Mouse (Mus musculus): Measurements from ENCODE around the gene Dda1.

Gene Dda1

DNA sequence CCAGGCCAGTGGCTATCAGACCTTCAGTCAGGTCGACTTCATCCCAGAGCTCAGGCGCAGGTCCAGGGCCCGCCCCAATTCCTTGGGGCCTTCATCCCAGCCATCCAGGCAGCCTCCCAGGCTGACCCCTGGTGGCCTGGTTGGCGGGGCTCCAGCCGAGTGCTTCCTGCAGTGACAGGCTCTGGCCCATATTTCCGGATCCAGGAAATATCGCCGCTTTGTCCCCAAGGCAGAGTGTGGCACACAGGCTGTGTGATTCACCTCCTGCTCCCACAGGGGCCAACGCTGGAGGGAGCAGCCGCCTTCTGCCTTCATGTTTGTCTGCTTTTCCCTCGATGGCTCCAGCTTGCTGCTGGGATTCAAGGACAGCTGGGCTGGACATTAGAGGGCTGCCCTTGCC lies 27.5 kb downstream of the Dda1 start:
- DNase-seq (ENCODE audit: low read depth), result no peak

DNA sequence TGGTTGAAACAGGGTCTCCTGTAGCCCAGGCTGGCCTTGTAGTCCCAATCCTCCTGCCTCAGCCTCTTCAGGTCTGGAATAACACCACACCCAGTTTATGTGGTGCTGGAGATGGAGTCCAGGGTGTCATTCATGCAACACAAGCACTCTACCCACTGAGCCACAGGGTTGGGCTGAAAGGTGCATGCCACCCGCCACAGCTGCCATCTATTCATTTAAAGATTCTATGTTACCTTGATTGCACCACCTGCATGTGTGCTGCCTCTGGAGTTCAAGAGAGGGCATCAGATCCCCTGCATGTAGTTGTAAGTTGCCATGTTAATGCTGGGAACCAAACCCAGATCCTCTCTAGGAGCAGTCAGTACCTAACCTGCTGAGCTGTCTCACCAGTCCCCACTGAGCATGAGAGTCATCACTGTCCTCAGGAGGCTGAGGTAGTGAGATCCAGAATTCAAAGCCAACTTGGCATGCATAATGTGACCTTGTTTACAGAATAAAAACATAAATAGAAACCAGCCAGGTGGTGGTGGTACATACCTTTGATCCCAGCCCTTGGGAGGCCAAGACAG lies 28.2 kb downstream of the Dda1 start:
- DNase-seq (ENCODE audit: low read depth), result no peak

DNA sequence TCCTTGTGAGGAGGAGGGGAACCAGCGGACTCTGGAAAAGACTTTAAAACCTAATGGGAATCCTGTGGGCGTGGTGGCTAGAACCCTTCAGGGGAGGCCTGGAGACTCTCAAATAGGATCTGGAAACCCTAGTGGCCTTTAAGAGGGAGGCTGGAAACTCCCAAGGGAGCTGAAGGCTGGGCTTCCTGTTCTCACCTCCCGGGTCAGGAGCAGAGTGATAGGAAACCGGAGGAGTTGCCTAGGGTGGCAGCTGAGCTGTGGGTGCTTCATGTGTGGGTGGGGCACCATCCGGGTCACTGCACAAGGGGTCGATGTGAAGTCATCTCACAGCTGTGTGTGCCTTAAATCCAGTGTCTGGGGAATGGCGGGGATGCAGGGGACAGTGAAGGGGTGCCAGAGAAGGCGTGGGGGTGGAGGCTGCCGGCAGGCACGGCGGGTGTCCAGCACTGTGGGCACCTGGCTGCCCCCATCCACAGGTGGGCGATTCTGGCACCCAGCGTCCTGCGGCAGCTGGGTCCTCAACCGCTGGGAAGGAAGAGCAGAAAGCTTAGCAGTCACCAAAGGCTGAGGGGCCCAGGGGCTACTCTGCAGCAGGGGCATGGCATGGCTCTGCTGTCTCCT lies 29.0 kb downstream of the Dda1 start:
- DNase-seq (ENCODE audit: low read depth), result no peak

DNA sequence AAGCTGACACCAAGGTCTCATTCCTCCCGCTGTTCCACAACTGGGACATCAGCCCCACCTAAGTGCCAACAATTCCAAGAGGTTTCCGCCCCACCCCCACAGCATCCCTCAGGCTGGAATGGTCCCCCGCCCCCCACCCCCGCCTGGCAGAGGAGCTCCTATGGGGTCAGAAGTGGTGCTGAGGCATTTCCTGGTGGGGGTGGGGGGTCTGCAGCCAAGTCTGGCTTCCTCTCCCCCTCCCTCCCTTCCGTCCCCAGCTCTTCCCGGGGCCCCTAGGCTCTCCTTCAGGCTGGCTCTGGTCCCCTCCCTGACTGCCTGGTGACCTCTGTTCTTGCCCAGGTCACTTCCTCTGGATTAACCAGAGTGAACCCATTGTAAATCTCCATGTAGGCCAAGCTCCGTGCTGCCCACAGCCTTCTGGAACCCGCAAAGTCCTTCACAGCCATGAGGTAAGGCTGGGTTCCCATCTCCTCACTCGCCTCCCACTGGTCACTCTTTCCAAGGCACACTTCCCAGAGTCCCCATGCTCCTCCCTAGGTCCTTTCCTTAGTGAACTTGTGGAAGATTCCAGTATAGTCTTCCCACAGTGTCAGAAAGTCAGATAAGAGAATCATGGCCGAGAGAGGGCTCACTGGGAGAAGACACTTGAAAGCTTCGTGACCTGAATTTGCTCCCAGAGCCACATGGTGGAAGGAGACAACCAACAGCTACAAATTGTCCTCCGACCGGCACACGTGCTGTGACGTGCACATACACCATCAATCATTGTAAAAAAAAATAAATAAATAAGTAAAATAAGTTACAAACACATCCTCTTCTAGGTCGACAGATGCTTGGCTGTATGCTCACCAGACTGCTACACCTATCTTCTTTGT lies 30.1 kb downstream of the Dda1 start:
- no peak for DNase-seq (ENCODE audit: low read depth)

DNA sequence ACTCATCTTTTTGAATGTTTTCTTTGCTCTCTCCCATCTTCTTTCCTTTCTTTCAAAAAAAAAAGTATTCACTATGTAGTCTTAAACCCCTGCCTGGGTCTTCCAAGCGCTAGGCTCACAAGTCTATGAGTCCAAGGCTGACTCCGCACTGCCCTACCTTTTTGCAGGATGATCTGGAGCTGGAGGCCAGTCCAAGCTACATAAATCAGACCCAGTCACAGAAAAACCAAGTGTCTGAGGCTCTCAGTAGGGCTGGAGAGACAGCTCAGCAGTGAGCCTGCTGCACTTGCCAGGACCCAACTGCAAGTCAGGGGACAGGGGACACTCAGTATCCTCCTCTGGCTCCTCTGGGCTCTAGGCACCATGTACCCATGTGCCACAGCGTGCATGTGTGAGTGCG lies 35.4 kb downstream of the Dda1 start:
- DNase-seq (ENCODE audit: low read depth), result no peak

DNA sequence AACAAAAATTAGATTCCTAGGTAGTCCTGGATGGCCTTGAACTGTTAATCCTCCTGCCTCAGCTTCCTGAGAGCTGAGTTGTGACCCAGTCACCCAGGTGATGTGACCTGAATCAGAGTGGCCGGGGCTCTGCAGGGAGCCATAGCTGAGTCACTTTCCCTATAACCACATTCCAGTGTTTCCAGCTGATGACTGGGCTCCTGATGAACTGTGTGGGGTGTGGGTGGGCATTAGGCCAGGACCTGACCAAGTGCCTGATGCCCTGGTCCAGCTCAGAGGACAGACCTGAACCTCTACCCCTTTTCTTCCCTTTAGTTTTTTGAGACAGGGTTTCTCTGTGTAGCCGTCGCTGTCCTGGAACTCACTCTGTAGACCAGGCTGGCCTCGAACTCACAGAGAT lies 36.3 kb downstream of the Dda1 start:
- DNase-seq (ENCODE audit: low read depth), result no peak

DNA sequence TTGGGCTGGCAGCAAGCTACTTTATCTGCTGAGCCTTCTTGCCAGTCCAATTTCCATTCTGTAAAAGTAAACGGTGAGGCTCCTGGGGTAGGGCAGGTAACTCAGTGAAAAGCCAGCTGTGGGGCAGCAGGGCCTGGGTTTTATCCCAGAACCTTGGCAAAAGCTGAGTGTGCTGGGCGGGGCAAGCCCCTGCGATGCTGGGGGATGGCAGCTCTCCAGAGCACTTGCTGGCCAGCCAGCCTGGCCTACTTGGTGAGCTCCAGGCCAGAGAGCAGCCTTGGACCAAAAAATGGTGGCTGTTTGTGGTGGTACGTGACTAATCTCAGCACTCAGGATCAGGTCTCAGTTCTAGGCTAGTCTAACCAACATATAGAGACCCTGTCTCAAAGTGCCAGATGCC lies 37.0 kb downstream of the Dda1 start:
- no peak for DNase-seq (ENCODE audit: low read depth)

DNA sequence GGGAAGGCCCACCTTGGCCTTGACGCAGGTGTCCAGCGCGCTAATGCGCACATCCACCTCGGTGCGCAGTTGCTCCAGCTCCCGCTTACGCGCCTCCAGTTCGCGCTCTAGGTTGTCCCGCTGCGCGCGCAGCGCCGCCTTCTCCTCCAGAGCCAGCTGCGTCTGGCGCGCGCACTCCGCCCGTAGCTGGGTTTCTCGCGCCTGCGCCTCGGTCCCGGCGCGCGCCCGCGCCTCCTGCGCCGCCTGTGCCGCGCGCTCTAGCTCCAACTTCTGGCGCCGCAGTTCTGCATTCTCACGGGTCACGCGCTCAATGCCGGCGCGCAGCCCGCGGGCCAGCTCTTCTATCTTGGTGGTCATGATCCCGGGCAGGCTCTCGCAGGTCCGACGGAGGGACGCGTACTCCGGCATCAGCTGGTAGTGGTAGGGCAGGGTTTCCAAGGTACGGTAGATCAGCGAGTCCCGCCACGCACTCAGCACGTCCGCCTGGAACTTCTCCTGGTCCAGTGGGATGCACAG lies 38.6 kb downstream of the Dda1 start:
- DNase-seq (ENCODE audit: low read depth), result peak; percentile 52

DNA sequence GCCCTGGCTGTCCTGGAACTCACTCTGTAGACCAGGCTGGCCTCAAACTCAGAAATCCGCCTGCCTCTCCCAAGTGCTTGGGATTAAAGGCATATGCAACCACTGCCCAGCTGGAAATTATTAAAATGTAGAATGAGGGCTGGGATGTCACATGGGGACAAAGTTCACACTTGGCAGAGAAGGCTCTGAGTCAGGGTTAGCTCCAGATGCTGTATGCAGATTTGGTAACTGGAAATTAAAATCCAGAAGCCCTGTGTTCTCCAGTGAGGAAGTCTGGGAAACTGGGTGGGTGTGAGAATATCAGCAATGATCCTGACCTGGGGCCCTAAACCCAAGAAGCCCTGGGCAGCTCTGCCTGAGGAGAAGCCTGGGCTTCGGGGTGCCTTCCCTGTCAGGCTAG lies 40.3 kb downstream of the Dda1 start:
- no peak for DNase-seq (ENCODE audit: low read depth)

DNA sequence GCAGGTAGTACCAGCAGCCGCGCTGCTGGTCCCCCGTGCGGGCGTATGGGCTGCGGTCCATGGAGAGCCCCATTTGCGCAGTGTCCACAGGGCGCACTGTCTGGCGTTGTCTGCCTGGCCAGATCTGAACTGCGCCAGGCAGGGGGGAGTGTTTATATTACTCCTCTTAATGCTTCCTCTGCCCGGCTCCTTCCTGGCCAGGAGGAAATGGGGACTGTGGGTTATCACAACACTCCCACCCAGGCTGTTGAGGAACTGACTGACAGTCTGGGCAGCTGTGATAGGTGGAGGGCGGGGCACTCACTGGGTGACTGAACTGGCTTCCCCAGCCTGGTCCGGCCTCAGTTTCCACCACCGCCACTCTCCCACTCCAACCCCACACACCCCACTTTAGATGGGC lies 42.6 kb downstream of the Dda1 start, which contains the start of gene Plvap:
TSS of gene Plvap (minus strand) at position 109 of the 400 bp plus-strand sequence.
- no peak for DNase-seq (ENCODE audit: low read depth)

DNA sequence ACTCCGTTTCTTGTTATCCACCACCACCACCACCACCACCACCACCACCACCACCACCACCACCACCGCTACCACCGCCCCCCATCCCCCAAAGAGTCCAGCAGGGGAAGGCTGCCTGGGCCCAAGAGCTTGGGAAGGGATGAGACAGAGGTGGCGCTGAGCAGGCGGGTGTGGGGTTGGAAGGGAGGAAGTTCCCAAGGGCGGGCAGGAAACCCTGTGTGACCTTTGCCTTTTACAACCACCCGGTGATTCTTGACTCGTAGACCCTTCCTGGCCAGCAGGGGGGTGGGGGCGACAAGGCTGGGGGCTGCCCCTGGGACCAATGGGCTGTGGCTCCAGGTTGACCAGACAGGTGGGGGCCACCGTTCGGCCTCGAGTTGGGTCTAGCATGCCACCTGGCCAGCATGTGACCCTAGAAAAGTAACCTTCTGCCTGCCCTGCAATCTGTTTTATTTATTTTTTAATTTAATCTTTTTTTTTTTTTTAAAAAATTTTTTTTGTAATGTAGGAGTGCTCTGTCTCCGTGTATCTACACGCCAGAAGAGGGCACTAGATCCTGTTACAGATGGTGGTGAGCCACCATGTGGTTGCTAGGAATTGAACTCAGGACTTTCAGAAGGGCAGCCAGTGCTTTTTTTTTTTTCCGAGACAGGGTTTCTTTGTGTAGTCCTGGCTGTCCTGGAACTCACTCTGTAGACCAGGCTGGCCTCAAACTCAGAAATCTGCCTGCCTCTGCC lies 44.2 kb downstream of the Dda1 start:
- no peak for DNase-seq (ENCODE audit: low read depth)

DNA sequence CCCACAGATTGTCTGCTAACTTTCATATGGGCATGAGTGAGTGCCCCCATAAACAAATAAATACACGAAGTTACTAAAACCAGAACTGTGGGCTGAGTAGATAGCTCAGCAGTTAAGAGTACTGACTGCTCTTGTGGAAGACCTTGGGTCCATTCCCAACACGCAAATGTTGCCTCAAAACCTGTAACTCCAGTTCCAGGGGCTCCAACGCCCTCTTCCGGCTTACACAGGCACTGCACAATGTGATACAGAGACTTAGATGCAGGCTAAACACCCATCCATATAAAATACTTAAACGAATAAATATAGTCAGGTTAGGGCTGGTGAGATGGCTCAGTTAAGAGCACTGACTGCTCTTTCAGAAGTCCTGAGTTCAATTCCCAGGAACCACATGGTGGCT lies 46.0 kb downstream of the Dda1 start:
- no peak for DNase-seq (ENCODE audit: low read depth)

DNA sequence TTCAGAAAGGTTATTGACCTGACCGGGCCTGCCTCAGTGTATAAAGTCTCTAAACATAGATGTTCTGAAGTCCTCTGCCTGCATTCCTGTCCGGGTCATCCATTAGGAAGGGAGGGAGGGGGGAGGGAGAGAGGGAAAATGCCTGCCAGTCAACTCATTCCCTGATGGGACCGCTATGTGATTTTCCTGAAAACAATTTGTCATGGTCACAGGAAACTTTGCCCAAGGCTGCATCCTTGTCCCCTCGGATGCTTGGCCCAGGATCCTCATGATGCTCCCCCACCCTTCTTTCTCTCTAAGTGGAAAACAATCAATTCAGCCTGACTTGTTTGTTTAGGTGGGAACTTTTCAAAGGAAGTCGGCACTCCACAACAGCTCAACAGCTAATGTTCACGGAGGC lies 47.8 kb downstream of the Dda1 start:
- no peak for DNase-seq (ENCODE audit: low read depth)

DNA sequence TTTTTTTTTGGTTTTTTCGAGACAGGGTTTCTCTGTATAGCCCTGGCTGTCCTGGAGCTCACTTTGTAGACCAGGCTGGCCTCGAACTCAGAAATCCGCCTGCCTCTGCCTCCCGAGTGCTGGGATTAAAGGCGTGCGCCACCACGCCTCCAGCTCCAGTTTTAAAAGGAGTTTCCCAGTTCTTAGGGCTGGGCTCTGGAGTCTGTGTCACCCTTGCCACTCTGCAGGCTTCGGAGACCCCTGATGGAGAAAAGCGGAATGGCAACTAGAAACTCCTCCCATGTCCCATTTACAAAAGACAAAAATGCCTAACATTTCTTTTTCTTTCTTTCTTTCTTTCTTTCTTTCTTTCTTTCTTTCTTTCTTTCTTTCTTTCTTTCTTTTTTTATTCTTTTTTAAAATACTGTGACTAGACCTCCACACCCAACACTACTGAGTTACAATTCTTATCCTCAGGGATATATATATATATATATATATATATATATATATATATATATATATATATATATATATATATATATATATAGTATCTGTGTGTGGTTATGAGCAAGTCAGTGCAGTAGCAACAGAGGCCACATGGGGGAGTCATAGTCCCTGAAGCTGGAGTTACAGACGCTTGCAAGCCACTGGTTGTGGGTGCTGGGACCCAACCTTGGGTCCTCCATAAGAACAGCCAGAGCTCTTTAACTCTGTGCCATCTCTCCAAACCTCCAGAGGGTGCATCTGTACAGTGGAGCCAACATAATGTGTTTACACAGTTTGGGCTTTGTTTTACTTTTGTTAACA lies 50.2 kb downstream of the Dda1 start:
- peak; percentile 85 for DNase-seq (ENCODE audit: low read depth)

DNA sequence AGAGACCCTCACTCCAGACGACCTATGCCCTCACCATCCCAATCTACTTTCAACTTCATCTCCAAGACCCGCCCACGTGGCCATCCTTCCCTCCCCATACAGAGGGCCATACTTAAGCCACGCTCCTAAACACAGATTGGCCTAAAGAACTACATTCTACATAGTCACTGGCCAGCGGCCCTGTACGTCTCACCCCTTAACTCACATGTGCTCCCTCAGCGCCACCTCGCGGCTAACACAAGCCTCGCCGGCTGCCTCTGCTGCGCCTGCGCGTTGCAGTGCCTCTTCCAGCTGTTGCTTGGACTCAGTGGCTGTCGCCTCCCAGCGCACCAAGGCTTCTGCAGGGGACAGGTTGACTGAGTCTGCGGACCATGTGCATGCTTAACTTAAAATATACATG lies 52.6 kb downstream of the Dda1 start:
- DNase-seq (ENCODE audit: low read depth), result peak; percentile 95

DNA sequence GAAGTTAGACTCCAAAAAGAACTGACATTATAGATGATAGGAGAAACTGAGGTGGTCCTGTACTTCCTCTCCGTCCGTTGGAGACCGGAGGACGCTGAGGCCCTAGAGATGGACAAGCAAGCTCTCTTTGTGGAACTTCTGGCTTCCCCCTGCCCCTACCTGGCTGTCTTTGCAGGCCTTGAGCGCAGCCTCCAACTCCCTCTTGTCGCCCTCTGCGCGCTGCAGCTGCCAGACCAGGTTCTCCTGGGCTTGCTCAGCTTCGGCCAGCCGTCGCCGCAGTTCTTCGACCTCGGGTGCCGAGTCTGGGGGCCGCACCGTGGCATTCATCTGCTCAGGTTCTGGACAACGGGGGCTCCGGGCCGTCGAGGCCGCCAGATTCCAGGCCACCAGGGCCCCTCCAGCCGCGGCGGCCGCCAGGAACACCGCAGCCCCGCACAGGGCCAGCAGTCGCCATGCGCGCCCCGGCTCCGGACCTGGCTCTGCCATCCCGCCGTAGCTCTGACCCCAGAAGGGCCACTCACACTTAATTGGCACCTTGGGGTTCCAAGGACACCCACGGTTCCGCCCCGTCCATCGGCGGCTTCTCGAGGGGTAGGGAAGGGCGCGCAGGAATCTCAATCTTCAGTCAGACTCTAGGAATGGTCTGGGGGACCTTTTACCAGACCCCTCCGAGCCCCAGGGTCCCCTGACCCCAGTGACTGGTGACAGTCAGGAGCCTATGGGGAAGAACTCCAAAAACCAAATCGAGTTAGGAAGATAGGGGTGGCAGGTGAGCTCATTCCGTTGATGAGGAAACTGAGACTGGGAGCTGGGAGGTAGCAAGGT lies 56.4 kb downstream of the Dda1 start, which contains the start of gene Ccdc194:
TSS of gene Ccdc194 (minus strand) at position 486 of the 825 bp plus-strand sequence.
- DNase-seq (ENCODE audit: low read depth), result no peak

All from induced T-regulatory cell, adult 2 months (primary cell).